Mouse (Mus musculus) cerebellum, postnatal 4 days (tissue): ENCODE results near the gene Olfr1022.

ENCODE experiments used
- DNase-seq, 2 experiments: peaks; one replicate each; pipeline ENCODE4 v3.0.0; 2022; ENCODE audit warnings: low spot score in 2 of 2, mixed read lengths in 1 of 2

Gene Olfr1022

DNA sequence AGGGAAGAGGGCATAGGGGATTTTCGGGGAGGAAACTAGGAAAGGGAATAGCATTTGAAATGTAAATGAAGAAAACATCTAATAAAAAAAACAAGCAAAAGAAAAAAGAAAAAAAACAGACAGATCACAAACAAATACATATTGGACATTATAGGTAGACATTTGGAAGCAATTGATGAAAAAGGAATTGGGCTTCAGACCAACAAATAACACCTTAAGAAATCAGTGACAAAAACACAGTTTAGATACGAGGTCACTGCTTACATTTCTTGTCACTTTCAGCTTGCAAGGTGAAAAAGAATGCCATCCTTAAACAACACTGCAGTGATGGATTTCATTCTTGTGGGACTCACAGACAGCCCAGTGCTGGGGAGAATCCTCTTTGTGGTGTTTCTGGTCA, at the start of gene Olfr1022:
Olfr1022 (plus strand) TSS at position 301 of the 400 bp plus-strand sequence.
- no peak for DNase-seq

DNA sequence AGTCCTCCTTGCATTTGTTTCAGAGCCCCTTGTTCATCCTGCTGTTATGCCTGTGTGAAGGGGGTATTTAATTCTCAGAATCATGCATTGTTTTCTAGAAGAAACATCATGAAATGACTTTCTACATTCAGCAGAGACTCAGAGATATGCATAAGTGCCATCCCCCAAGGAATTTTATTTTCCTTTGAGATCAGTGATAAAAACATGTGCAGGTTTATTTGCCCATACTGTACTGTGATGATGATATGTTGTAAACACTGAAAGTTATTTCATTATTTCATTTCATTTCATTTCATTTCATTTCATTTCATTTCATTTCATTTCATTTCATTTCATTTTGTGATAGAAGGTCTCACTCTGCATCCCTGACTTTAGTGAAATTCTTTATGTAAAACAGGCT, 23.0 kb upstream of the Olfr1022 start, which contains the start of gene Olfr1019:
Olfr1019 (minus strand) TSS at position 101 of the 400 bp plus-strand sequence.
- no peak for DNase-seq

- DNase-seq, result no peak
Measured at GRCm38 (mm10) chr2:85846730-85847129, 21.7 kb upstream of the Olfr1022 start, which contains the start of gene Olfr1020. Gene Olfr1020, plus strand, starts transcription at chr2:85847030.

GRCm38 (mm10) chr2:85885340-85885739, 16.9 kb downstream of the Olfr1022 start, which contains the start of gene Olfr1023:
Gene Olfr1023, plus strand, starts transcription at chr2:85885640.
- no peak for DNase-seq

DNA sequence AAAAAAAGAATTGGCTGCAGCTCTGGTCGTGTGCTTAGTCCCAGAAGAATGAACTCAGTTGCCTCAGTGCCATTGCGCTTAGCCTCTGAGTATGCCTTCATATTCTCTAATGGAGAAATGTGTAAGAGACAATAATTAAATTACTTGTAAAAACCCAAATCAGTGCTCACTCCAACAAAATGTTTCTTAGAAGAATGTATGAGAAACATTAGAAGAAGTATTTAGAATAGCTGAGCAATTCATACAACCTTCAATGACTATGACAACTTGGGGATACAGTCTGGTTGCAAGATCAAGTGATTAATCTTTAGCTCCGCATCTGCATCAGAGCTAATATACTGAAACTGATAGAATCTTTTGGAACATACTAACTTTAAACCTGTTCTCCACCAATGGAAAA, 36.6 kb downstream of the Olfr1022 start, which contains the start of gene Olfr1024:
Olfr1024 (minus strand) TSS at position 101 of the 400 bp plus-strand sequence.
- DNase-seq, result no peak

- no peak for DNase-seq
Measured at GRCm38 (mm10) chr2:85913197-85913596, 44.8 kb downstream of the Olfr1022 start.

- no peak for DNase-seq
Measured at GRCm38 (mm10) chr2:85914893-85915292, 46.5 kb downstream of the Olfr1022 start, which contains the start of gene Olfr1025-ps1. Gene Olfr1025-ps1, plus strand, starts transcription at chr2:85915193.
